Mouse (Mus musculus): Measurements from ENCODE around the gene Smc1b. TPM values are rescaled to one million over a fixed set of nuclear protein-coding genes. Genes with fewer than 3 reads are reported as not detected.

Gene Smc1b
- polyA plus RNA-seq, 1 experiment = 0.01 TPM

- peaks cover 45% of the 10 kb centered on the region for H3K27me3 ChIP-seq (ENCODE audit: control insufficient read depth, insufficient read depth, insufficient read length)
- H3K79me3 ChIP-seq (ENCODE audit: low read depth) = no peaks in the 10 kb centered on the region
- no peak overlapping the region for H3K4me3 ChIP-seq (ENCODE audit: insufficient read depth, poor library complexity, severe bottlenecking)
- H3K36me3 ChIP-seq (ENCODE audit: control insufficient read depth, insufficient read depth) = no peaks in the 10 kb centered on the region
- no peaks in the 10 kb centered on the region for H3K79me2 ChIP-seq (ENCODE audit: control insufficient read depth, insufficient read depth)
- H3ac ChIP-seq (ENCODE audit: control insufficient read depth, insufficient read length, low read depth) = no peak overlapping the region
- TF ChIP-seq USF1 (IDR thresholded peaks at IDR 0.05; ENCODE audit: low read depth) (no peak), MYOG (IDR thresholded peaks at IDR 0.05; ENCODE audit: control insufficient read depth, extremely low read depth, insufficient read length) (no peak), CEBPB (IDR thresholded peaks at IDR 0.05; ENCODE audit: low read depth) (no peak), FOSL1 (IDR thresholded peaks at IDR 0.05; ENCODE audit: insufficient read depth, low read length, poor library complexity, severe bottlenecking) (no peak), MAX (IDR thresholded peaks at IDR 0.05) (no peak), CTCF (IDR thresholded peaks at IDR 0.05; ENCODE audit: control insufficient read depth, insufficient read depth, insufficient read length) (no peak), MYOD1 (IDR thresholded peaks at IDR 0.05; ENCODE audit: control insufficient read depth, insufficient read length, low read depth) (no peak)
Observed at GRCm38 (mm10) chr15:85144249-85144648, 12.5 kb upstream of the Smc1b start.

- no peak for TF ChIP-seq CTCF (IDR thresholded peaks at IDR 0.05; ENCODE audit: control insufficient read depth, insufficient read depth, insufficient read length)
- no peak for TF ChIP-seq CEBPB (IDR thresholded peaks at IDR 0.05; ENCODE audit: low read depth)
- TF ChIP-seq USF1 (IDR thresholded peaks at IDR 0.05; ENCODE audit: low read depth) = no peak
- no peak for TF ChIP-seq MYOG (IDR thresholded peaks at IDR 0.05; ENCODE audit: control insufficient read depth, extremely low read depth, insufficient read length)
- no peak for TF ChIP-seq FOSL1 (IDR thresholded peaks at IDR 0.05; ENCODE audit: insufficient read depth, low read length, poor library complexity, severe bottlenecking)
- TF ChIP-seq MYOD1 (IDR thresholded peaks at IDR 0.05; ENCODE audit: control insufficient read depth, insufficient read length, low read depth) = no peak
- peaks cover 50% of the 10 kb centered on the region for H3K27me3 ChIP-seq (ENCODE audit: control insufficient read depth, insufficient read depth, insufficient read length)
Observed at GRCm38 (mm10) chr15:85143747-85144146, 12.0 kb upstream of the Smc1b start.

GRCm38 (mm10) chr15:85143161-85143560 lies 11.4 kb upstream of the Smc1b start:
- TF ChIP-seq CTCF (IDR thresholded peaks at IDR 0.05; ENCODE audit: control insufficient read depth, insufficient read depth, insufficient read length) (no peak), MAX (IDR thresholded peaks at IDR 0.05) (no peak), CEBPB (IDR thresholded peaks at IDR 0.05; ENCODE audit: low read depth) (no peak), FOSL1 (IDR thresholded peaks at IDR 0.05; ENCODE audit: insufficient read depth, low read length, poor library complexity, severe bottlenecking) (no peak), MYOD1 (IDR thresholded peaks at IDR 0.05; ENCODE audit: control insufficient read depth, insufficient read length, low read depth) (no peak), USF1 (IDR thresholded peaks at IDR 0.05; ENCODE audit: low read depth) (no peak), MYOG (IDR thresholded peaks at IDR 0.05; ENCODE audit: control insufficient read depth, extremely low read depth, insufficient read length) (no peak)
- H3K36me3 ChIP-seq (ENCODE audit: control insufficient read depth, insufficient read depth) = no peaks in the 10 kb centered on the region
- peaks cover 50% of the 10 kb centered on the region for H3K27me3 ChIP-seq (ENCODE audit: control insufficient read depth, insufficient read depth, insufficient read length)
- H3K79me3 ChIP-seq (ENCODE audit: low read depth) = no peaks in the 10 kb centered on the region
- H3K4me3 ChIP-seq (ENCODE audit: insufficient read depth, poor library complexity, severe bottlenecking) = no peak overlapping the region
- no peak overlapping the region for H3ac ChIP-seq (ENCODE audit: control insufficient read depth, insufficient read length, low read depth)
- H3K79me2 ChIP-seq (ENCODE audit: control insufficient read depth, insufficient read depth) = no peaks in the 10 kb centered on the region

More at GRCm38 (mm10) chr15:85143747-85144146, 12.0 kb upstream of the Smc1b start:
- Histone ChIP-seq H3K79me3 (ENCODE audit: low read depth) (no peaks in the 10 kb centered on the region), H3K36me3 (ENCODE audit: control insufficient read depth, insufficient read depth) (no peaks in the 10 kb centered on the region), H3ac (ENCODE audit: control insufficient read depth, insufficient read length, low read depth) (no peak overlapping the region), H3K79me2 (ENCODE audit: control insufficient read depth, insufficient read depth) (no peaks in the 10 kb centered on the region), H3K4me3 (ENCODE audit: insufficient read depth, poor library complexity, severe bottlenecking) (no peak overlapping the region)

- Histone ChIP-seq H3K27me3 (ENCODE audit: control insufficient read depth, insufficient read depth, insufficient read length) (peaks cover 47% of the 10 kb centered on the region), H3ac (ENCODE audit: control insufficient read depth, insufficient read length, low read depth) (no peak overlapping the region), H3K79me2 (ENCODE audit: control insufficient read depth, insufficient read depth) (no peaks in the 10 kb centered on the region), H3K36me3 (ENCODE audit: control insufficient read depth, insufficient read depth) (no peaks in the 10 kb centered on the region), H3K4me3 (ENCODE audit: insufficient read depth, poor library complexity, severe bottlenecking) (no peak overlapping the region), H3K79me3 (ENCODE audit: low read depth) (no peaks in the 10 kb centered on the region)
- TF ChIP-seq MAX (IDR thresholded peaks at IDR 0.05) = no peak
- TF ChIP-seq USF1 (IDR thresholded peaks at IDR 0.05; ENCODE audit: low read depth) = no peak
- TF ChIP-seq CEBPB (IDR thresholded peaks at IDR 0.05; ENCODE audit: low read depth) = no peak
- TF ChIP-seq MYOD1 (IDR thresholded peaks at IDR 0.05; ENCODE audit: control insufficient read depth, insufficient read length, low read depth) = no peak
- no peak for TF ChIP-seq FOSL1 (IDR thresholded peaks at IDR 0.05; ENCODE audit: insufficient read depth, low read length, poor library complexity, severe bottlenecking)
- no peak for TF ChIP-seq MYOG (IDR thresholded peaks at IDR 0.05; ENCODE audit: control insufficient read depth, extremely low read depth, insufficient read length)
- TF ChIP-seq CTCF (IDR thresholded peaks at IDR 0.05; ENCODE audit: control insufficient read depth, insufficient read depth, insufficient read length) = no peak
Observed at GRCm38 (mm10) chr15:85142441-85142840, 10.7 kb upstream of the Smc1b start.

- no peaks in the 10 kb centered on the region for H3K36me3 ChIP-seq (ENCODE audit: control insufficient read depth, insufficient read depth)
- TF ChIP-seq CEBPB (IDR thresholded peaks at IDR 0.05; ENCODE audit: low read depth) (no peak), FOSL1 (IDR thresholded peaks at IDR 0.05; ENCODE audit: insufficient read depth, low read length, poor library complexity, severe bottlenecking) (no peak), MAX (IDR thresholded peaks at IDR 0.05) (no peak), MYOG (IDR thresholded peaks at IDR 0.05; ENCODE audit: control insufficient read depth, extremely low read depth, insufficient read length) (no peak), MYOD1 (IDR thresholded peaks at IDR 0.05; ENCODE audit: control insufficient read depth, insufficient read length, low read depth) (no peak), USF1 (IDR thresholded peaks at IDR 0.05; ENCODE audit: low read depth) (no peak), CTCF (IDR thresholded peaks at IDR 0.05; ENCODE audit: control insufficient read depth, insufficient read depth, insufficient read length) (no peak)
- no peaks in the 10 kb centered on the region for H3K79me3 ChIP-seq (ENCODE audit: low read depth)
- H3K79me2 ChIP-seq (ENCODE audit: control insufficient read depth, insufficient read depth) = no peaks in the 10 kb centered on the region
- H3K4me3 ChIP-seq (ENCODE audit: insufficient read depth, poor library complexity, severe bottlenecking) = no peak overlapping the region
- no peak overlapping the region for H3ac ChIP-seq (ENCODE audit: control insufficient read depth, insufficient read length, low read depth)
- peaks cover 56% of the 10 kb centered on the region for H3K27me3 ChIP-seq (ENCODE audit: control insufficient read depth, insufficient read depth, insufficient read length)
Observed at GRCm38 (mm10) chr15:85141290-85141689, 9.5 kb upstream of the Smc1b start.

- peaks cover 66% of the 10 kb centered on the region for H3K27me3 ChIP-seq (ENCODE audit: control insufficient read depth, insufficient read depth, insufficient read length)
Observed at GRCm38 (mm10) chr15:85135143-85135542, 3.4 kb upstream of the Smc1b start.

More at GRCm38 (mm10) chr15:85135143-85135542, 3.4 kb upstream of the Smc1b start:
- no peak overlapping the region for H3K4me3 ChIP-seq (ENCODE audit: insufficient read depth, poor library complexity, severe bottlenecking)
- no peaks in the 10 kb centered on the region for H3K36me3 ChIP-seq (ENCODE audit: control insufficient read depth, insufficient read depth)
- no peaks in the 10 kb centered on the region for H3K79me2 ChIP-seq (ENCODE audit: control insufficient read depth, insufficient read depth)
- no peak overlapping the region for H3ac ChIP-seq (ENCODE audit: control insufficient read depth, insufficient read length, low read depth)
- TF ChIP-seq CTCF (IDR thresholded peaks at IDR 0.05; ENCODE audit: control insufficient read depth, insufficient read depth, insufficient read length) = no peak
- TF ChIP-seq FOSL1 (IDR thresholded peaks at IDR 0.05; ENCODE audit: insufficient read depth, low read length, poor library complexity, severe bottlenecking) = no peak
- no peak for TF ChIP-seq CEBPB (IDR thresholded peaks at IDR 0.05; ENCODE audit: low read depth)
- TF ChIP-seq MYOD1 (IDR thresholded peaks at IDR 0.05; ENCODE audit: control insufficient read depth, insufficient read length, low read depth) = no peak
- no peak for TF ChIP-seq USF1 (IDR thresholded peaks at IDR 0.05; ENCODE audit: low read depth)
- no peak for TF ChIP-seq MYOG (IDR thresholded peaks at IDR 0.05; ENCODE audit: control insufficient read depth, extremely low read depth, insufficient read length)
- TF ChIP-seq MAX (IDR thresholded peaks at IDR 0.05) = no peak
- no peaks in the 10 kb centered on the region for H3K79me3 ChIP-seq (ENCODE audit: low read depth)

All from C2C12 (cell line).